Mouse (Mus musculus) megakaryocyte progenitor cell, adult 5-6 weeks (primary cell): Measurements from ENCODE around the gene Cenpa. TPM values are rescaled to one million over a fixed set of nuclear protein-coding genes. Genes with fewer than 3 reads are reported as not detected.
A peak's percentile ranks its signal among the peaks of the same experiment; 100 is the strongest.
"Not testable (repeated sequence)": the region's sequence is repeated elsewhere in the genome, so short reads cannot be mapped to it uniquely, and the experiment has no call there.

Experiments
- ATAC-seq: replicated peaks from 2 replicates; pipeline ENCODE4 v1.8.0; 2016; ENCODE audit warnings: mild to moderate bottlenecking, moderate TSS enrichment, inconsistent platforms; ENCODE audit not compliant: poor library complexity
- total RNA-seq, 2 experiments: library from RNA; stranded (forward) in 1 of 2; stranded (reverse) in 1 of 2; fragments of 157-497, 149-512 nt in 1 of 2; fragments of 200-1000 nt in 1 of 2; gene quantifications; 2 replicates each; pipeline versions ENCODE4 v1.2.3 to v1.2.4; 2015 to 2017

Cenpa gene
- total RNA-seq, 2 experiments from 2014 or later, result 103 to 180 TPM

GRCm38 (mm10) chr5:30676800-30677199 is 10.2 kb downstream of the Cenpa start:
- no peak for ATAC-seq

- not testable (repeated sequence) for ATAC-seq
These were observed 11.5 kb downstream of the Cenpa start for GRCm38 (mm10) chr5:30678069-30678468.

- ATAC-seq, result no peak
These were observed 12.2 kb downstream of the Cenpa start for GRCm38 (mm10) chr5:30678722-30679296.

- no peak for ATAC-seq
These were observed 13.0 kb downstream of the Cenpa start for GRCm38 (mm10) chr5:30679593-30679992.

- no peak for ATAC-seq
These were observed 15.4 kb downstream of the Cenpa start for GRCm38 (mm10) chr5:30681970-30682369.

- peak; percentile 54 for ATAC-seq
These were observed 16.5 kb downstream of the Cenpa start for GRCm38 (mm10) chr5:30682967-30683600.

- ATAC-seq, result peak; percentile 46; the same call in 1 of the 2 replicates
These were observed 17.4 kb downstream of the Cenpa start for GRCm38 (mm10) chr5:30683993-30684392.

GRCm38 (mm10) chr5:30686781-30687180 is 20.2 kb downstream of the Cenpa start:
- 0 out of 2 replicates have a peak, but pooled peaks have one; percentile 48 for ATAC-seq

- peak; percentile 39; the same call in 1 of the 2 replicates for ATAC-seq
These were observed 33.9 kb downstream of the Cenpa start for GRCm38 (mm10) chr5:30700361-30701000.

GRCm38 (mm10) chr5:30701373-30701772 is 34.8 kb downstream of the Cenpa start:
- not testable (repeated sequence) for ATAC-seq

- no peak for ATAC-seq
These were observed 35.3 kb downstream of the Cenpa start for GRCm38 (mm10) chr5:30701866-30702265.

- ATAC-seq, result peak; percentile 80
These were observed 43.3 kb downstream of the Cenpa start for GRCm38 (mm10) chr5:30709744-30710383.

GRCm38 (mm10) chr5:30710486-30710885 is 43.9 kb downstream of the Cenpa start:
- no peak for ATAC-seq

GRCm38 (mm10) chr5:30711147-30712001 is 44.8 kb downstream of the Cenpa start, which contains the start of gene Dpysl5:
TSS of gene Dpysl5 (plus strand) at chr5:30711564.
- peak; percentile 61 for ATAC-seq

GRCm38 (mm10) chr5:30712002-30712390 is 45.4 kb downstream of the Cenpa start:
- ATAC-seq, result no peak

- no peak for ATAC-seq
These were observed 46.1 kb downstream of the Cenpa start for GRCm38 (mm10) chr5:30712441-30713298.

GRCm38 (mm10) chr5:30713299-30713675 is 46.7 kb downstream of the Cenpa start:
- no peak for ATAC-seq

- no peak for ATAC-seq
These were observed 47.1 kb downstream of the Cenpa start for GRCm38 (mm10) chr5:30713691-30714090.

- ATAC-seq, result no peak
These were observed 49.7 kb downstream of the Cenpa start for GRCm38 (mm10) chr5:30716311-30716710.

- no peak for ATAC-seq
These were observed 50.9 kb downstream of the Cenpa start for GRCm38 (mm10) chr5:30717506-30717905.
